Mouse (Mus musculus): ENCODE measurements around the gene Mcf2l.

- TF ChIP-seq CTCF (IDR thresholded peaks at IDR 0.05) (no peak), EP300 (IDR thresholded peaks at IDR 0.05) (no peak)
These were observed 74.3 kb downstream of the Mcf2l start for GRCm38 (mm10) chr8:12947604-12948573.

All from lung, postnatal 0 days (tissue).